ENCODE assay signal across 9 mouse cellular contexts in genomic region chr17:45889451-45889850, GRCm38 (mm10).
DNase-seq lines count a peak whose midpoint lies in the region; ATAC-seq and TF ChIP-seq lines count a peak whose summit lies in the region.
"Had no signal": no experiment of that assay in that cellular context is flagged by ENCODE, and none has a peak within 500 bp of the region (broad histone marks: within the 10 kb centered on the region; RNA-seq: fewer than 3 reads in every experiment).

No protein-coding gene starts in this region.

- H3K27ac ChIP-seq in midbrain, postnatal 0 days (ENCODE audit: low read depth, low read length), result no peak overlapping the region
- no peak overlapping the region for H3K27ac ChIP-seq in midbrain, embryonic 13.5 days
- no peak overlapping the region for H3K27ac ChIP-seq in heart, embryonic 13.5 days (replicated peaks)

- no peak for TF ChIP-seq CTCF in midbrain, postnatal 0 days (IDR thresholded peaks at IDR 0.05)

- H3K4me2 ChIP-seq in midbrain, postnatal 0 days (ENCODE audit: low read depth, low read length, poor library complexity, severe bottlenecking), result no peak overlapping the region
- H3K4me2 ChIP-seq in midbrain, embryonic 13.5 days (replicated peaks), result no peak overlapping the region
- no peak overlapping the region for H3K4me2 ChIP-seq in heart, embryonic 13.5 days

- H3K9ac ChIP-seq in midbrain, postnatal 0 days (replicated peaks; ENCODE audit: low read length, poor library complexity, severe bottlenecking), result no peak overlapping the region
- no peak overlapping the region for H3K9ac ChIP-seq in midbrain, embryonic 13.5 days (replicated peaks)
- peak overlapping the region; percentile 16; the same call in 1 of the 2 replicates for H3K9ac ChIP-seq in heart, embryonic 13.5 days

- H3K9me3 ChIP-seq in midbrain, postnatal 0 days (ENCODE audit: low read length), result no peaks in the 10 kb centered on the region
- no peaks in the 10 kb centered on the region for H3K9me3 ChIP-seq in midbrain, embryonic 13.5 days
- no peaks in the 10 kb centered on the region for H3K9me3 ChIP-seq in heart, embryonic 13.5 days

- 51% methylated on average over 8 of the region's 8 CpGs for WGBS in midbrain, postnatal 0 days
- WGBS in midbrain, embryonic 13.5 days, result 74% methylated on average over 8 of the region's 8 CpGs
- WGBS in heart, embryonic 13.5 days, result 44% methylated on average over 8 of the region's 8 CpGs

- no peak for ATAC-seq in midbrain, postnatal 0 days (ENCODE audit: low FRiP score)
- no peak for ATAC-seq in midbrain, embryonic 13.5 days
- no peak for ATAC-seq in heart, embryonic 13.5 days (ENCODE audit: extremely low read depth, insufficient number of reproducible peaks, low FRiP score, low TSS enrichment)

- 0 out of 2 replicates have a peak, but pooled peaks cover 3% of the 10 kb centered on the region for H3K4me1 ChIP-seq in midbrain, postnatal 0 days (ENCODE audit: insufficient read depth, low read length)
- peaks cover 11% of the 10 kb centered on the region for H3K4me1 ChIP-seq in midbrain, embryonic 13.5 days (replicated peaks)
- H3K4me1 ChIP-seq in heart, embryonic 13.5 days, result peaks cover 40% of the 10 kb centered on the region

- no peaks in the 10 kb centered on the region for H3K36me3 ChIP-seq in midbrain, postnatal 0 days (ENCODE audit: insufficient read depth, low read length)
- H3K36me3 ChIP-seq in midbrain, embryonic 13.5 days, result no peaks in the 10 kb centered on the region
- H3K36me3 ChIP-seq in heart, embryonic 13.5 days, result no peaks in the 10 kb centered on the region

- no peaks in the 10 kb centered on the region for H3K27me3 ChIP-seq in midbrain, postnatal 0 days (ENCODE audit: insufficient read depth, low read length)
- peaks cover 17% of the 10 kb centered on the region for H3K27me3 ChIP-seq in midbrain, embryonic 13.5 days
- H3K27me3 ChIP-seq in heart, embryonic 13.5 days (replicated peaks), result peaks cover 15% of the 10 kb centered on the region; the same call in 1 of the 2 replicates

- H3K4me3 ChIP-seq in midbrain, postnatal 0 days (ENCODE audit: low read depth, low read length), result no peak overlapping the region
- H3K4me3 ChIP-seq in midbrain, embryonic 13.5 days (replicated peaks), result no peak overlapping the region
- H3K4me3 ChIP-seq in heart, embryonic 13.5 days, result no peak overlapping the region
- H3K4me3 ChIP-seq: megakaryocyte, embryonic 14.5 days had no signal

- peak; percentile 87 to 89 for DNase-seq in adrenal gland, adult (ENCODE audit: inconsistent age in 2 of 2, low spot score in 1 of 2)
- DNase-seq in adrenal gland, postnatal 4 days (ENCODE audit: low spot score in 2 of 2), result no peak
- DNase-seq in midbrain, postnatal 0 days (ENCODE audit: low spot score), result peak; percentile 52
- peak; percentile 82 for DNase-seq in skeletal muscle tissue, adult 2 months (ENCODE audit: low read depth, low spot score)
- DNase-seq in layer of hippocampus, postnatal 36 days, result no peak
- no peak for DNase-seq in spleen, postnatal 4 days (ENCODE audit: low spot score in 2 of 2)

Comparison
In these comparisons a context has a peak if more than half of its experiments do, and no peak if none do; other contexts are left out.
1. DNase-seq: peak in adrenal gland, adult (2 of 2), midbrain, postnatal 0 days (single experiment) and skeletal muscle tissue, adult 2 months (single experiment); none in adrenal gland, postnatal 4 days (0 of 2), layer of hippocampus, postnatal 36 days (0 of 2) and spleen, postnatal 4 days (0 of 2).